Mouse (Mus musculus): ENCODE results near the gene Olfr1326-ps1. TPM values are rescaled to one million over a fixed set of nuclear protein-coding genes. Genes with fewer than 3 reads are reported as not detected.

Olfr1326-ps1 gene
- not detected for polyA plus RNA-seq (2014; fragmentation: Illumina TruSeq; extraction: RNeasy Lipid Tissue Mini Kit (QIAGEN cat#74804))

GRCm38 (mm10) chrX:74574788-74575187 lies at the start of gene Olfr1326-ps1:
Olfr1326-ps1 (minus strand) TSS chrX:74574888.

GRCm38 (mm10) chrX:74592379-74592778 lies 17.7 kb upstream of the Olfr1326-ps1 start, which contains the start of gene Olfr1325:
Olfr1325 (plus strand) TSS chrX:74592679.

Other genes with a start within 250 kb of the Olfr1326-ps1 start
- 1.8 TPM for gene Plxna3, start 245.8 kb downstream of the Olfr1326-ps1 start, polyA plus RNA-seq (2014; fragmentation: Illumina TruSeq; extraction: RNeasy Lipid Tissue Mini Kit (QIAGEN cat#74804))
- 13.9 TPM for gene Lage3, start 221.3 kb downstream of the Olfr1326-ps1 start, polyA plus RNA-seq (2014; fragmentation: Illumina TruSeq; extraction: RNeasy Lipid Tissue Mini Kit (QIAGEN cat#74804))
- gene Ubl4a, start 201.7 kb downstream of the Olfr1326-ps1 start, polyA plus RNA-seq (2014; fragmentation: Illumina TruSeq; extraction: RNeasy Lipid Tissue Mini Kit (QIAGEN cat#74804)): 44.0 TPM
- gene Slc10a3, start 201.5 kb downstream of the Olfr1326-ps1 start, polyA plus RNA-seq (2014; fragmentation: Illumina TruSeq; extraction: RNeasy Lipid Tissue Mini Kit (QIAGEN cat#74804)): 11.3 TPM
- gene Fam3a, start 181.6 kb downstream of the Olfr1326-ps1 start, polyA plus RNA-seq (2014; fragmentation: Illumina TruSeq; extraction: RNeasy Lipid Tissue Mini Kit (QIAGEN cat#74804)): 9.9 TPM
- 40.7 TPM for gene Ikbkg, start 181.6 kb downstream of the Olfr1326-ps1 start, polyA plus RNA-seq (2014; fragmentation: Illumina TruSeq; extraction: RNeasy Lipid Tissue Mini Kit (QIAGEN cat#74804))
- 19.3 TPM for gene G6pdx, start 145.7 kb downstream of the Olfr1326-ps1 start, polyA plus RNA-seq (2014; fragmentation: Illumina TruSeq; extraction: RNeasy Lipid Tissue Mini Kit (QIAGEN cat#74804))
- not detected for gene Gm6880, start 93.5 kb downstream of the Olfr1326-ps1 start, polyA plus RNA-seq (2014; fragmentation: Illumina TruSeq; extraction: RNeasy Lipid Tissue Mini Kit (QIAGEN cat#74804))
- gene Olfr1325, start 17.8 kb upstream of the Olfr1326-ps1 start, polyA plus RNA-seq (2014; fragmentation: Illumina TruSeq; extraction: RNeasy Lipid Tissue Mini Kit (QIAGEN cat#74804)): not detected
- gene Gm5640, start 70.7 kb upstream of the Olfr1326-ps1 start, polyA plus RNA-seq (2014; fragmentation: Illumina TruSeq; extraction: RNeasy Lipid Tissue Mini Kit (QIAGEN cat#74804)): not detected
- not detected for gene Gm6890, start 166.0 kb upstream of the Olfr1326-ps1 start, polyA plus RNA-seq (2014; fragmentation: Illumina TruSeq; extraction: RNeasy Lipid Tissue Mini Kit (QIAGEN cat#74804))